Comparison of ENCODE assay signal across 8 mouse cellular contexts in the genomic region with DNA sequence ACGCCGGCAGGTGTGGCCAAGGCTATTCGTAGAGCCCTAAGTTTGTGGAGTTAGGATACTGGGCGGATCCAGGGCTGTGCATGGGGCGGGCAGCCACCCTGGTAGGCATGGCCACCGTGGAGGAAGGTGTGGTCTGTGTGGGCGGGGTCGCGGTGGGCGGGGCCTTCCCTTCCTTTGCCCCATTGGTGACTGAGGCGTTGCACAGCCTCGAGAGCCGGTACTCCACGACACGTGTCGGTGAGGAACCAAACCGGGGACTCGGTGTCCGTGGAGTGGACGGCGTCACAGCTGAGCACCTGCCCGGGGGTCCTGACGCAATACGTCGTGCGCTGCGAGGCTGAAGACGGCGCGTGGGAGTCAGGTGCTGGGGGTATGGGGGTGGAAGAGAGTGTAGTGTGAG. TPM values are rescaled to one million over a fixed set of nuclear protein-coding genes. Genes with fewer than 3 reads are reported as not detected.
DNase-seq lines count a peak whose midpoint lies in the region; ATAC-seq and TF ChIP-seq lines count a peak whose summit lies in the region.

No protein-coding gene starts in this region.

- 0 out of 2 replicates have a peak, but pooled peaks have one; percentile 4 for ATAC-seq in forebrain, embryonic 14.5 days
- peak; percentile 8 for ATAC-seq in kidney, embryonic 14.5 days (ENCODE audit: low FRiP score, low TSS enrichment)
- peak; percentile 45 for ATAC-seq in lung, embryonic 16.5 days (ENCODE audit: low read depth)
- peak; percentile 76 for ATAC-seq in stomach, postnatal 0 days (ENCODE audit: low FRiP score, low TSS enrichment)

- TF ChIP-seq EP300 in stomach, postnatal 0 days (optimal IDR thresholded peaks at IDR 0.05), result no peak

- no peak for TF ChIP-seq CTCF in E14TG2a.4 (conservative IDR thresholded peaks at IDR 0.05; ENCODE audit: low read length)
- no peak for TF ChIP-seq CTCF in stomach, postnatal 0 days (IDR thresholded peaks at IDR 0.05; ENCODE audit: low read depth)

- DNase-seq in 3134 (ENCODE audit: extremely low read depth, insufficient read length, low spot score), result peak; percentile 86
- no peak for DNase-seq in forebrain, embryonic 14.5 days (ENCODE audit: low spot score)
- peak; percentile 83 for DNase-seq in stomach, postnatal 0 days (ENCODE audit: low spot score)
- DNase-seq in right cerebral cortex, adult 18-20 months, result no peak
- no peak for DNase-seq in cerebellum, postnatal 14 days

- H3K36me3 ChIP-seq in E14TG2a.4 (ENCODE audit: insufficient read depth, low read length), result no peaks in the 10 kb centered on the region
- no peaks in the 10 kb centered on the region for H3K36me3 ChIP-seq in forebrain, embryonic 14.5 days (ENCODE audit: control insufficient read depth, insufficient read depth, low read length)
- no peaks in the 10 kb centered on the region for H3K36me3 ChIP-seq in kidney, embryonic 14.5 days (ENCODE audit: control insufficient read depth, insufficient read depth, low read length)
- no peaks in the 10 kb centered on the region for H3K36me3 ChIP-seq in lung, embryonic 16.5 days (ENCODE audit: control insufficient read depth, insufficient read depth, low read length)
- no peaks in the 10 kb centered on the region for H3K36me3 ChIP-seq in stomach, postnatal 0 days (ENCODE audit: control insufficient read depth, insufficient read depth, low read length)

- peaks cover 44% of the 10 kb centered on the region for H3K27me3 ChIP-seq in E14TG2a.4 (ENCODE audit: insufficient read depth, low read length)
- peaks cover 15% of the 10 kb centered on the region; the same call in 1 of the 2 replicates for H3K27me3 ChIP-seq in forebrain, embryonic 14.5 days (replicated peaks; ENCODE audit: control insufficient read depth, insufficient read depth, low read length)
- 0 out of 2 replicates have a peak, but pooled peaks cover 6% of the 10 kb centered on the region for H3K27me3 ChIP-seq in kidney, embryonic 14.5 days (ENCODE audit: control insufficient read depth, insufficient read depth, low read length)
- H3K27me3 ChIP-seq in lung, embryonic 16.5 days (ENCODE audit: control insufficient read depth, insufficient read depth, low read depth, low read length), result peaks cover 11% of the 10 kb centered on the region
- no peaks in the 10 kb centered on the region for H3K27me3 ChIP-seq in stomach, postnatal 0 days (ENCODE audit: control insufficient read depth, insufficient read depth, low read length)

- H3K4me2 ChIP-seq in forebrain, embryonic 14.5 days (ENCODE audit: low read length), result peak overlapping the region; percentile 23; the same call in 1 of the 2 replicates
- peak overlapping the region; percentile 31 for H3K4me2 ChIP-seq in kidney, embryonic 14.5 days (replicated peaks; ENCODE audit: low read depth, low read length)
- peak overlapping the region; percentile 48 for H3K4me2 ChIP-seq in lung, embryonic 16.5 days (ENCODE audit: low read depth, low read length)
- no peak overlapping the region for H3K4me2 ChIP-seq in stomach, postnatal 0 days (replicated peaks; ENCODE audit: low read depth)

- H3K4me1 ChIP-seq in E14TG2a.4 (replicated peaks; ENCODE audit: low read depth, low read length), result peaks cover 61% of the 10 kb centered on the region
- no peaks in the 10 kb centered on the region for H3K4me1 ChIP-seq in forebrain, embryonic 14.5 days (ENCODE audit: control insufficient read depth, insufficient read depth, low read length)
- peaks cover 10% of the 10 kb centered on the region; the same call in 1 of the 2 replicates for H3K4me1 ChIP-seq in kidney, embryonic 14.5 days (ENCODE audit: control insufficient read depth, insufficient read depth, low read length)
- peaks cover 6% of the 10 kb centered on the region for H3K4me1 ChIP-seq in lung, embryonic 16.5 days (replicated peaks; ENCODE audit: control insufficient read depth, insufficient read depth, low read length)
- no peaks in the 10 kb centered on the region for H3K4me1 ChIP-seq in stomach, postnatal 0 days (replicated peaks; ENCODE audit: control insufficient read depth, insufficient read depth)

- WGBS in forebrain, embryonic 14.5 days, result 5% methylated on average over 30 of the region's 30 CpGs
- 5% methylated on average over 28 of the region's 30 CpGs for WGBS in kidney, embryonic 14.5 days
- WGBS in lung, embryonic 16.5 days, result 5% methylated on average over 28 of the region's 30 CpGs
- WGBS in stomach, postnatal 0 days, result 8% methylated on average over 30 of the region's 30 CpGs

- no peaks in the 10 kb centered on the region for H3K9me3 ChIP-seq in E14TG2a.4 (ENCODE audit: low read length)
- H3K9me3 ChIP-seq in forebrain, embryonic 14.5 days (replicated peaks; ENCODE audit: control insufficient read depth, low read length), result 0 out of 2 replicates have a peak, but pooled peaks cover 2% of the 10 kb centered on the region
- H3K9me3 ChIP-seq in kidney, embryonic 14.5 days (ENCODE audit: control insufficient read depth, low read length), result 0 out of 2 replicates have a peak, but pooled peaks cover 10% of the 10 kb centered on the region
- H3K9me3 ChIP-seq in lung, embryonic 16.5 days (ENCODE audit: control insufficient read depth, low read length), result no peaks in the 10 kb centered on the region
- H3K9me3 ChIP-seq in stomach, postnatal 0 days (ENCODE audit: control insufficient read depth, low read length), result no peaks in the 10 kb centered on the region

- no peak overlapping the region for H3K9ac ChIP-seq in forebrain, embryonic 14.5 days (ENCODE audit: low read length)
- H3K9ac ChIP-seq in kidney, embryonic 14.5 days (ENCODE audit: low read depth, low read length), result no peak overlapping the region
- H3K9ac ChIP-seq in lung, embryonic 16.5 days (ENCODE audit: low read length), result no peak overlapping the region
- no peak overlapping the region for H3K9ac ChIP-seq in stomach, postnatal 0 days (ENCODE audit: low read length)

- H3K4me3 ChIP-seq in E14TG2a.4 (replicated peaks; ENCODE audit: low read length), result peak overlapping the region; percentile 70
- 0 out of 2 replicates have a peak overlapping the region, but pooled peaks have one; percentile 2 for H3K4me3 ChIP-seq in forebrain, embryonic 14.5 days (ENCODE audit: low read depth, low read length)
- H3K4me3 ChIP-seq in kidney, embryonic 14.5 days (ENCODE audit: low read length), result 0 out of 2 replicates have a peak overlapping the region, but pooled peaks have one; percentile 9
- peak overlapping the region; percentile 26 for H3K4me3 ChIP-seq in lung, embryonic 16.5 days (ENCODE audit: low read length)
- H3K4me3 ChIP-seq in stomach, postnatal 0 days (ENCODE audit: low read depth, low read length), result no peak overlapping the region

- no peak overlapping the region for H3K27ac ChIP-seq in forebrain, embryonic 14.5 days (ENCODE audit: low read depth, low read length)
- no peak overlapping the region for H3K27ac ChIP-seq in kidney, embryonic 14.5 days (ENCODE audit: low read depth, low read length)
- H3K27ac ChIP-seq in lung, embryonic 16.5 days (ENCODE audit: low read length), result no peak overlapping the region
- no peak overlapping the region for H3K27ac ChIP-seq in stomach, postnatal 0 days (replicated peaks)

RNA-seq across cellular contexts. Expression of gene Il12rb1, which starts 8.4 kb away (rescaled TPM):
- polyA plus RNA-seq in forebrain, embryonic 14.5 days (2014; fragmentation: Nextera tagmentation; extraction: Ambion mirVana), result 0.22 TPM in 1 of 2 replicates, not detected in the other
- not detected in 2 replicates for polyA plus RNA-seq in kidney, embryonic 14.5 days (2014; fragmentation: Nextera tagmentation; extraction: Ambion mirVana)
- 0.24 and 0.69 TPM in 2 replicates for polyA plus RNA-seq in lung, embryonic 16.5 days (2015; fragmentation: Nextera tagmentation; extraction: Ambion mirVana)
- 0.19 and 0.29 TPM in 2 replicates for polyA plus RNA-seq in stomach, postnatal 0 days (2015; fragmentation: Nextera tagmentation; extraction: Ambion mirVana)

RNA-seq across cellular contexts. Expression of gene Mast3, which starts 11.8 kb away (rescaled TPM):
- polyA plus RNA-seq in forebrain, embryonic 14.5 days (2014; fragmentation: Nextera tagmentation; extraction: Ambion mirVana), result 15.5 and 18.6 TPM in 2 replicates
- polyA plus RNA-seq in kidney, embryonic 14.5 days (2014; fragmentation: Nextera tagmentation; extraction: Ambion mirVana), result 13.4 and 17.2 TPM in 2 replicates
- polyA plus RNA-seq in lung, embryonic 16.5 days (2015; fragmentation: Nextera tagmentation; extraction: Ambion mirVana), result 13.7 and 14.3 TPM in 2 replicates
- polyA plus RNA-seq in stomach, postnatal 0 days (2015; fragmentation: Nextera tagmentation; extraction: Ambion mirVana), result 5.6 and 5.7 TPM in 2 replicates

RNA-seq across cellular contexts. Expression of gene Arrdc2, which starts 22.8 kb away (rescaled TPM):
- 6.8 and 7.4 TPM in 2 replicates for polyA plus RNA-seq in forebrain, embryonic 14.5 days (2014; fragmentation: Nextera tagmentation; extraction: Ambion mirVana)
- polyA plus RNA-seq in kidney, embryonic 14.5 days (2014; fragmentation: Nextera tagmentation; extraction: Ambion mirVana), result 4.7 and 5.7 TPM in 2 replicates
- 4.5 and 5.6 TPM in 2 replicates for polyA plus RNA-seq in lung, embryonic 16.5 days (2015; fragmentation: Nextera tagmentation; extraction: Ambion mirVana)
- 6.6 and 6.8 TPM in 2 replicates for polyA plus RNA-seq in stomach, postnatal 0 days (2015; fragmentation: Nextera tagmentation; extraction: Ambion mirVana)

RNA-seq across cellular contexts. Expression of gene Pik3r2, which starts 40.2 kb away (rescaled TPM):
- polyA plus RNA-seq in forebrain, embryonic 14.5 days (2014; fragmentation: Nextera tagmentation; extraction: Ambion mirVana), result 57.9 and 84.9 TPM in 2 replicates
- polyA plus RNA-seq in kidney, embryonic 14.5 days (2014; fragmentation: Nextera tagmentation; extraction: Ambion mirVana), result 33.3 and 49.1 TPM in 2 replicates
- polyA plus RNA-seq in lung, embryonic 16.5 days (2015; fragmentation: Nextera tagmentation; extraction: Ambion mirVana), result 56.0 and 56.8 TPM in 2 replicates
- 36.8 and 39.0 TPM in 2 replicates for polyA plus RNA-seq in stomach, postnatal 0 days (2015; fragmentation: Nextera tagmentation; extraction: Ambion mirVana)

RNA-seq across cellular contexts. Expression of gene Kcnn1, which starts 46.4 kb away (rescaled TPM):
- polyA plus RNA-seq in forebrain, embryonic 14.5 days (2014; fragmentation: Nextera tagmentation; extraction: Ambion mirVana), result 7.3 and 11.3 TPM in 2 replicates
- 2.5 and 2.6 TPM in 2 replicates for polyA plus RNA-seq in kidney, embryonic 14.5 days (2014; fragmentation: Nextera tagmentation; extraction: Ambion mirVana)
- polyA plus RNA-seq in lung, embryonic 16.5 days (2015; fragmentation: Nextera tagmentation; extraction: Ambion mirVana), result 0.40 and 0.99 TPM in 2 replicates
- polyA plus RNA-seq in stomach, postnatal 0 days (2015; fragmentation: Nextera tagmentation; extraction: Ambion mirVana), result 0.64 and 0.72 TPM in 2 replicates

Comparison
In these comparisons a context has a peak if more than half of its experiments do, and no peak if none do; other contexts are left out.
1. DNase-seq: peak in 3134 (single experiment) and stomach, postnatal 0 days (single experiment); none in forebrain, embryonic 14.5 days (single experiment), right cerebral cortex, adult 18-20 months (single experiment) and cerebellum, postnatal 14 days (0 of 2).
2. ATAC-seq: peak in every context shown above with its lines; median percentile 76 in stomach, postnatal 0 days; 45 in lung, embryonic 16.5 days; 8 in kidney, embryonic 14.5 days; 4 in forebrain, embryonic 14.5 days.